Mouse (Mus musculus): ENCODE measurements around the gene Fmnl1.

GRCm38 (mm10) chr11:103235702-103236101 is 64.8 kb downstream of the Fmnl1 start:
- no peak for TF ChIP-seq POLR2A (IDR thresholded peaks at IDR 0.05; ENCODE audit: insufficient read depth, low read depth, low read length)
- no peak for TF ChIP-seq CTCF (IDR thresholded peaks at IDR 0.05)
